Mouse (Mus musculus) neural tube, embryonic 13.5 days (tissue): ENCODE data around the gene Zc3hav1. TPM values are rescaled to one million over a fixed set of nuclear protein-coding genes. Genes with fewer than 3 reads are reported as not detected.
"Not testable (repeated sequence)": the region's sequence is repeated elsewhere in the genome, so short reads cannot be mapped to it uniquely, and the experiment has no call there.

Source experiments
- ATAC-seq: fragments of 200-750 bp; cut with Nextera tagmentation; 2 replicates; pipeline ENCODE4 v1.8.0; 2017; ENCODE audit warnings: low read depth, mild to moderate bottlenecking, moderate TSS enrichment, moderate library complexity
- H3K27ac ChIP-seq: fragments of 300-500 bp; sonication (generic); replicated peaks from 2 replicates; pipeline ENCODE4 v1.5.1; 2015; ENCODE audit warnings: moderate library complexity, mild to moderate bottlenecking, inconsistent platforms
- H3K27me3 ChIP-seq: fragments of 300-500 bp; sonication (generic); 2 replicates; pipeline ENCODE4 v1.6.1; 2015; ENCODE audit warnings: mild to moderate bottlenecking, inconsistent platforms
- H3K36me3 ChIP-seq: fragments of 300-500 bp; sonication (generic); 2 replicates; pipeline ENCODE4 v1.6.1; 2015; ENCODE audit warnings: mild to moderate bottlenecking, inconsistent platforms
- H3K4me1 ChIP-seq: fragments of 300-500 bp; sonication (generic); replicated peaks from 2 replicates; pipeline ENCODE4 v1.6.1; 2015; ENCODE audit warnings: inconsistent platforms
- H3K4me2 ChIP-seq: fragments of 300-500 bp; sonication (generic); 2 replicates; pipeline ENCODE4 v1.6.1; 2015; ENCODE audit warnings: inconsistent platforms, mild to moderate bottlenecking, moderate library complexity
- H3K4me3 ChIP-seq: fragments of 300-500 bp; sonication (generic); 2 replicates; pipeline ENCODE4 v1.5.1; 2015; ENCODE audit warnings: mild to moderate bottlenecking, inconsistent platforms
- H3K9ac ChIP-seq: fragments of 300-500 bp; sonication (generic); 2 replicates; pipeline ENCODE4 v1.6.1; 2015; ENCODE audit warnings: moderate library complexity, mild to moderate bottlenecking, inconsistent platforms
- H3K9me3 ChIP-seq: fragments of 300-500 bp; sonication (generic); 2 replicates; pipeline ENCODE4 v1.6.1; 2016; ENCODE audit warnings: inconsistent platforms
- WGBS: fragments of 180-500 bp; shearing (Covaris S2); methylation state at CpG from one replicate; pipeline ENCODE4 v1.1.7; 2015; 5-methylcytosine and 5-hydroxymethylcytosine counted together
- polyA plus RNA-seq: library from polyadenylated mRNA; unstranded; fragments of >200 nt; fragmentation: Nextera tagmentation; extraction: Ambion mirVana; gene quantifications from 2 replicates; pipeline ENCODE4 v1.2.1, GENCODE M21; 2015

The Zc3hav1 gene
- polyA plus RNA-seq, 1 experiment from 2014 or later = 1.3 TPM

DNA sequence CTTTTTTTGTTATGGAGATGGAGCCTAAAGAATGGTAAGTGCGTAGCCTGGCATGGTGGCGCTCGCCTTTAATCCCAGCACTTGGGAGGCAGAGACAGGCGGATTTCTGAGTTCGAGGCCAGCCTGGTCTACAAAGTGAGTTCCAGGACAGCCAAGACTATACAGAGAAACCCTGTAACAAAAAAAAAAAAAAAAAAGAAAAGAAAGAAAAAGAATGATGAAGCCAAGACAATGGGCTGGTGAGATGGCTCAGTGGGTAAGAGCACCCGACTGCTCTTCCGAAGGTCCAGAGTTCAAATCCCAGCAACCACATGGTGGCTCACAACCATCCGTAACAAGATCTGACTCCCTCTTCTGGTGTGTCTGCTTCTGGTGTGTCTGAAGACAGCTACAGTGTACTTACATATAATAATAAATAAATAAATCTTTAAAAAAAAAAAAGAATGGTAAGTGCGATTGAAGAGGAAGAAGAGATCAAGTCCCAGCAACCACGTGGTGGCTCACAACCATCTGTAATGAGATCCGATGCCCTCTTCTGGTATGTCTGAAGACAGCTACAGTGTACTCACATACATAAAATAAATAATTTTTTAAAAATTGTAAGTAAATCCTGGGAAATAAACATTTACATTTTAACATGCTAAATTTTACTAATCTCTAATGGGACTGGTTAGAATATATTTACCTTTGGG is 4.8 kb upstream of the Zc3hav1 start:
- Histone ChIP-seq H3K4me1 (peaks cover 11% of the 10 kb centered on the region), H3K27me3 (peaks cover 35% of the 10 kb centered on the region)
- not testable (repeated sequence) for H3K4me2 ChIP-seq, ATAC-seq, H3K36me3 ChIP-seq, H3K9ac ChIP-seq, H3K4me3 ChIP-seq, H3K27ac ChIP-seq, H3K9me3 ChIP-seq
- WGBS = 92% methylated on average over 11 of the region's 11 CpGs

DNA sequence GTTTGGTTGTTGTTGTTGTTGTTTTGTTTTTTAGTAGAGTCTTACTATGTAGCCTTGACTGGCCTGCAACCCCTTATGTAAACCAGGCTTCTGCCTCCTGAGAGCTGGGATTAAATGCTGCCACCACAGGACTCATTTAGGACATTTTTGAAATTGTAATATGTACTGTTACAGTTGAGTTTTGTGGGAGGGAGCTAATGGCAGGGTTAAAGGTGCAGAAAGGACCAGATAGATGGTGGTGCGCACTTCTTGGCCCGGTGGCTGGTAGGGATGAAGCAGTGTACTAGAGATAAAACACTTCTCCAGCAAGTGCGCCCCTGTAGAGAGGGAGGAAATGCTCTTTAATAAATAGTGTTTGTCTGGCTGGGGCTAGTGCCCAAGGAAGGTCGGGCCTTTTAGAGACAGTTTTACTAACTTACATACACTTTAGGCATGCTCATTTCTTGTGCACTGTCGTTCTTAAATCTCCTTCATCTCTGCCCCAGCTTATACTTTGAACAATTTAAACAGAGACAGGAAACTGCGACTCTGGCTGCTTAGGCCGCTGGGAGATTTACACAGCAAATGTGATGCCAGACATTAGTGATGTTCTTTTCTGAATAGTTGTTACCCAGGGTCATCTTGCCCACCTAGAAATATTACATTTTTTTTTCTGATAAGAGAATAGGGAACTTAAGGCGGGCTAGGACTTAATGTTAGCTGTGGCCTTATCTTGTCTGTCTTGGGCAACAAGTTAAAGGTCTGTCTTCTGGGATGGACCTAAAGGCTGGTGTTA is 4.0 kb upstream of the Zc3hav1 start:
- Histone ChIP-seq H3K27ac (no peak overlapping the region), H3K4me2 (no peak overlapping the region), H3K36me3 (no peaks in the 10 kb centered on the region), H3K27me3 (peaks cover 43% of the 10 kb centered on the region), H3K9me3 (no peaks in the 10 kb centered on the region), H3K9ac (no peak overlapping the region), H3K4me1 (peaks cover 18% of the 10 kb centered on the region), H3K4me3 (no peak overlapping the region)
- ATAC-seq = no peak
- 76% methylated on average over 8 of the region's 8 CpGs for WGBS

DNA sequence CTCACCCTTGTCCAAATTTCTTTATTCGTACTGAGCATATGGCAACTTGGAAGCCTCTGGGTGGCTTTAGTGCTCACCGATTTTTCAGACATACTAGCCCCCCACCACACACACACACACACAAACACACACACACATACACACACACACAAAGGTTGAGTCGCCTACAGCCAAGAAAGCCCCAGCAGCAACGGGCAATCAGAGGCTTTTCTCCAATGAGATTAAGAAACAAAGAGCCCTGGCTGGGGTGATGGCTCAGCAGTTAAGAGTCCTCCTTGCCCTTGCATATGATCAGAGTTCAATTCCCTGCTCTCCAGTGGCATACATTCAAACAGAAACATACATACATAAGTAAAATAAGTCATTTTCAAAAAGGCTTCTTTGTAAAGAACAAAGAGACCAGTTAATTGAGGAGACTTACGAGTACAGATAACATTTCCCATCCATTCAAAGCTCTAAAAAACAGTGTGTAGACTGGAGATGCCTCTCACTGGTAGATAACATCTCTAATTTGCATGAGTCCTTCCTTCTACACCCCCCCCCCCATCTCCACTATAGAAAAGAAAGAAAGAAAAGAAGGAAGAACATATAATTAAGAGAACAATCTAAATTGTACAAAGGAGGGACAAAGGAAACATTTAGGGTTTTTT is 3.3 kb upstream of the Zc3hav1 start:
- H3K4me3 ChIP-seq = no peak overlapping the region
- no peaks in the 10 kb centered on the region for H3K36me3 ChIP-seq
- no peak overlapping the region for H3K4me2 ChIP-seq
- H3K4me1 ChIP-seq = peaks cover 21% of the 10 kb centered on the region
- WGBS = 55% methylated on average over 5 of the region's 5 CpGs
- H3K27ac ChIP-seq = no peak overlapping the region
- no peaks in the 10 kb centered on the region for H3K9me3 ChIP-seq
- H3K27me3 ChIP-seq = peaks cover 50% of the 10 kb centered on the region
- no peak for ATAC-seq
- no peak overlapping the region for H3K9ac ChIP-seq

DNA sequence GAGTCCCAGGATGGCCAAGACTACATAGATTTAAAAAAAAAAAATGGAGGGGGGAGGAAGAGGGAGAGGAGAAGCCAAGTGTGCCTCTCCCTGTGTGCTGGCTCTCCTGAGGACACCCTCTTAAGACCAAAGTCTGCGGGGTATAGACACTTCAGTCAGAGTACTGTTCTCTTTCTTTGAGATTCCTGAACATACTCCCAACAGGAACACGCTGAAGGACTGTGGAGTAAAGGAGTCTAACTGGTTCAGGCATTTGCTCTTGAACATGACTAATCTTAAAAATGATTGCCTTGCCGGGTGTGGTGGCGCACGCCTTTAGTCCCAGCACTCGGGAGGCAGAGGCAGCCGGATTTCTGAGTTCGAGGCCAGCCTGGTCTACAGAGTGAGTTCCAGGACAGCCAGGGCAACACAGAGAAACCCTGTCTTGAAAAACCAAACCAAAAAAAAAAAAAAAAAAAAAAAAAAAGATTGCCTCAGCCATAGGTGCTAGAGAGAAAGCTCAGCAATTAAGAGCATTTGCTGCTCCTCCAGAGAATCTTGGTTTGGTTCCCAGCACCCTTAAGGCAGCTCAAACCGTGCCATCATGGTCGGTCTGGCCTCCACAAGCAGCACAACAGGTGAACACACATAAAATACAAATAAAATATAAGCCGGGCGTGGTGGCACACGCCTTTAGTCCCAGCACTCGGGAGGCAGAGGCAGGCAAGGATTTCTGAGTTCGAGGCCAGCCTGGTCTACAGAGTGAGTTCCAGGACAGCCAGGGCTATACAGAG is 2.4 kb upstream of the Zc3hav1 start:
- not testable (repeated sequence) for H3K4me3 ChIP-seq, H3K9me3 ChIP-seq, H3K27ac ChIP-seq, H3K9ac ChIP-seq, H3K4me2 ChIP-seq, ATAC-seq, H3K36me3 ChIP-seq
- H3K27me3 ChIP-seq = peaks cover 58% of the 10 kb centered on the region
- H3K4me1 ChIP-seq = peaks cover 21% of the 10 kb centered on the region
- 84% methylated on average over 15 of the region's 15 CpGs for WGBS

DNA sequence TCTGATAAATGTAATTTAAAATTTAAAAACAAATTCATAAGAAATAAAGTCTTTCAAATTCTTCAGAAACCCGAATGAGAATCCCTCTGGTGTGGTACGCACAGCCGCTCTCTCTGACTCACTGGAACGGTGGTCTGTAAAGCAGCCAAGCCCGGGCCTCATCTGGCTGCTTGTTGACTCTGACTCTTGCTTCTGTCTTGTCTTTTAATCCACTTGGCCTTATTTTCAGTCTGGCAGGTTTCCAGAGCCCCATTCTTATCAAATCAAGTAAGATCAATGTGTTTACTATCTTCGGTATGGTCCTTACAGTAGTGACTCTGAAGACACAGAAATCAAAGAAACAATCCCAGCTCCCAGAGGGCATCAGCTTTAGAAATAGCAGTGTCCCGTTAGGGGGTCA is 1.5 kb upstream of the Zc3hav1 start:
- Histone ChIP-seq H3K4me1 (peaks cover 21% of the 10 kb centered on the region), H3K9ac (no peak overlapping the region), H3K27ac (no peak overlapping the region), H3K4me3 (no peak overlapping the region), H3K36me3 (no peaks in the 10 kb centered on the region), H3K27me3 (peaks cover 67% of the 10 kb centered on the region), H3K4me2 (no peak overlapping the region), H3K9me3 (no peaks in the 10 kb centered on the region)
- ATAC-seq = no peak
- 12% methylated on average over 7 of the region's 7 CpGs for WGBS

DNA sequence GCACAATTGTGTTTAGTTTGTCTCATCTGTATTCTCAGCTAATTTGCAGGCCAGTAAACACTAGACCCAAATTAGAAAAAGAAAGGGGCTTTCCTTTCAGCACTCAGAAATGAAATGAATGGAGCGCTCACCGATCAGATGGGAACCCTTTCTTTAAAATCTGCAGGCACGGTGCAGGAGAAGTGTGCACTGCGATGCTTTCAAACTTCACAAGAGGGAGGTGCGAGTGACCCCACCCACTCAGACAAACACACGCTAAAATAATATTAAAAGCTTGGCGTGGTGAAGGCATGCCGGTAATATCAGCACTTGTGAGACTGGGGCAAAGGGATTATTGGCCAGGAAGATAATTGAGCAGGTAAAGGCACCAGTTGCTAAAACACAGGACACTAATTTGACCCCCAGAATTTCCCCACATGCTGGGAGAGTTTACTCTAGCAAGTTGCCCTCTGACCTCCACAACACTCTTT is 986 bp upstream of the Zc3hav1 start:
- WGBS = 3% methylated on average over 8 of the region's 8 CpGs
- Histone ChIP-seq H3K4me3 (0 out of 2 replicates have a peak overlapping the region, but pooled peaks have one; percentile 51), H3K27ac (no peak overlapping the region), H3K4me1 (peaks cover 21% of the 10 kb centered on the region), H3K9me3 (no peaks in the 10 kb centered on the region), H3K9ac (no peak overlapping the region), H3K4me2 (peak overlapping the region; percentile 66), H3K27me3 (peaks cover 72% of the 10 kb centered on the region), H3K36me3 (no peaks in the 10 kb centered on the region)
- ATAC-seq = no peak

DNA sequence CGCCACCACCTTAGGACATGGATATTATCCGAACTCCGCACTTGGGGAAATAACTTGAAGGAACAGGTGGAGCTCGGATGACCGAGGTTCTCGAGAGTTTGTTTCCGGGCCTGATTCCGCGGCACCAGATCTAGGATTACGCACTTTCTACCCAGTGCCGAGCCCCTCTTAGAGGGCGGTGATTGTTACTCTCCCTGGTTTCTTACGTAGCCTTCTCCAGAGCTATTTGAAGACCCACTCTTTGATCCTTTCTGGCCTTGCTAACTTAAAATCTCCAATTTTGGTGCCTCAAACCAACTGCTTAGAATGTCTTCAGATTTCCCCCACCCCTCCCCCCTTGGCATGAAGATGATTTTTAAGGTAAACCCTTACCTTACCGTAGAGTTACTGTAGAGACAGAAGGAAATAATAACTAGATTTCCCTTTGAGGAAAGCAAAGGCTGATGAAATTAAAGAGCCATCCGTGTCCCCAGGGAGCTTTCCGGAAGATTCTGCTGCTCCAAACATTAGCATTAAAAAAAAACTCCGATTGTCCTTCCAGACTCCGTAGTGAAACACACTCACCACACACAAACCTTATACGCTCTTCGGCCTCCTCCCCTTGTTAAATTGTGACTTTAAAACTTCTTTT is 435 bp upstream of the Zc3hav1 start:
- H3K4me2 ChIP-seq = peak overlapping the region; percentile 66
- H3K9me3 ChIP-seq = no peaks in the 10 kb centered on the region
- H3K27ac ChIP-seq = no peak overlapping the region
- no peak for ATAC-seq
- no peak overlapping the region for H3K9ac ChIP-seq
- peaks cover 21% of the 10 kb centered on the region for H3K4me1 ChIP-seq
- WGBS = 1% methylated on average over 20 of the region's 20 CpGs
- peak overlapping the region; percentile 51 for H3K4me3 ChIP-seq
- H3K27me3 ChIP-seq = peaks cover 77% of the 10 kb centered on the region
- H3K36me3 ChIP-seq = no peaks in the 10 kb centered on the region

DNA sequence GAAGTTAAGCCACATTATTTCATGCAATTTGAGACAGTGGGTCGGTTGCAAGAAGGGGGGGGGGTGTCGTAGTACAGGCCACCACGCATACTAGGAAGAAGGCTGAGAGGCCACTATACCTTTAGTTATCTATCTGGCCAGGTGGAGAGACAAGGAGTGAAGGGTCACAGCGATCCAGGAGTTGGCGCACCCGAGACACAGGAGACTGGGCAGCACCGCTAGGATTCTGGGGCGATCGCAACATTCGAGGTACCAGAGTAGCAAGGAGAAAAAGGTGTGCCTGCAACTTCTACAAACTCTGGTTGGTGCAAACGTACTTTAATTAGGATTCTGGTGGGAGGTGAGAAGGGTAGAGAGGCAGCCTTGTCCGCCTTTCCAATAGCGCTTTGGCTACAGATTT is 1.2 kb downstream of the Zc3hav1 start:
- Histone ChIP-seq H3K4me1 (peaks cover 21% of the 10 kb centered on the region), H3K36me3 (no peaks in the 10 kb centered on the region), H3K27me3 (peaks cover 81% of the 10 kb centered on the region), H3K9ac (no peak overlapping the region), H3K4me2 (peak overlapping the region; percentile 66), H3K9me3 (no peaks in the 10 kb centered on the region), H3K27ac (no peak overlapping the region), H3K4me3 (peak overlapping the region; percentile 51; the same call in 1 of the 2 replicates)
- 4% methylated on average over 13 of the region's 13 CpGs for WGBS
- no peak for ATAC-seq

DNA sequence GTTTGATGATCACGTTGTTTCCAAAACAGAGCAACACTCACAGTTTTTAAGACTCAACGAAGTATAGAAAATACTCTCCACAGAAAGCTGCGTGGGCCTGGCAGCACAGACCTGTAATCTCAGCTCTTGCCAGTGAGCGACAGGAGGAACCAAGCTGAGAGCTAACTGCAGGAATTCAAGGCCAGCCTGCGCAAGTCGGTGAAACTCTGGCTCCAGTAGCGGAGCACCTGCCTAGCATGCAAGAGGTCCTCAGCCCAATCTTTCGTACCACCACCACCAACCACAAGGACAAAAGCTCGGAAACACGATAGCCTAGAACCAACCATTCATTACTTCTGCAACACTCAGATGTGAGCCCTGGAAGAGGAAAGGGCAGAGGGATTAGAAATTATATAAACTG is 2.0 kb downstream of the Zc3hav1 start:
- H3K27me3 ChIP-seq = peaks cover 79% of the 10 kb centered on the region
- no peak overlapping the region for H3K4me3 ChIP-seq
- H3K27ac ChIP-seq = no peak overlapping the region
- no peak for ATAC-seq
- H3K9me3 ChIP-seq = no peaks in the 10 kb centered on the region
- H3K36me3 ChIP-seq = no peaks in the 10 kb centered on the region
- WGBS = 12% methylated on average over 10 of the region's 10 CpGs
- H3K9ac ChIP-seq = no peak overlapping the region
- H3K4me1 ChIP-seq = peaks cover 21% of the 10 kb centered on the region
- no peak overlapping the region for H3K4me2 ChIP-seq

DNA sequence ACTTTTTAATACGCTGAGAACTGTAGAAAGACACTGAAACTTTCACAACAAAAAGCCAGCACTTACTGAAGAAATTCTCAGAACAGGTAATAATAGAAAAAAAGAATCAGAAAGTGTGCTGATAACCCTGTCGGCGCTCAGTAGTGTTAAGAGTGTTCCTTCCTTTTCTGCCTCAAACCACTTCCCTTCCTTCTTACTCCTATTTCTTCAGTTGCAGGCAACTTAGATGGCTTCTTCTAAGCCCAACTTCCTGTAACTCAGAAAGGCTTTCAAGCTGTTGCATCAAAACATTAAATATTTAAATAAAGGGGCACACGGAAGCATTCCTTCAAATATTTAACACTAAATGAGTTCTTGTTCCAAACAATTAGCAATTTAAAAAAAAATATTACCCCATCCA is 2.5 kb downstream of the Zc3hav1 start:
- no peak overlapping the region for H3K4me2 ChIP-seq
- H3K27ac ChIP-seq = no peak overlapping the region
- WGBS = 63% methylated on average over 4 of the region's 4 CpGs
- no peak overlapping the region for H3K9ac ChIP-seq
- peaks cover 74% of the 10 kb centered on the region for H3K27me3 ChIP-seq
- H3K4me1 ChIP-seq = peaks cover 21% of the 10 kb centered on the region
- no peak for ATAC-seq
- no peaks in the 10 kb centered on the region for H3K9me3 ChIP-seq
- H3K4me3 ChIP-seq = no peak overlapping the region
- H3K36me3 ChIP-seq = no peaks in the 10 kb centered on the region

DNA sequence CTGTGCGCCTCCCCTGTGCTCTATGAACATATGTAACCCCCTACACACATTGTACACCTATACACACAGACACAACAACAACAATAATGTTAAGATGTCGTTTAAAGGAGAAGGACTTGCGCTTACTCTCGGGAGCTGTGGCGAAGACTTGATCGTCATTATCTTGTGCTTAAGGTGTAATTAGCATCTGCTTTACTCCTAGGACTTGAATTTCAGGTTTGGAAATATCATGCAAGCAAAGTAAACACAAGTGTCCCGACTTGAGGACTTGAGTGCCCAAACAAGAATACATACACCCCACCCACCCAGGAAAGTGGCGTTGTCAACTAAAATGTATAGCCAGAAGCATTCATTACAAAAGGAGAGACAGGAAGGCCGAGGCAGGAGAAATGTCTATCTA is 4.6 kb downstream of the Zc3hav1 start:
- Histone ChIP-seq H3K4me3 (no peak overlapping the region), H3K27ac (no peak overlapping the region), H3K27me3 (peaks cover 52% of the 10 kb centered on the region), H3K4me1 (peaks cover 17% of the 10 kb centered on the region), H3K36me3 (no peaks in the 10 kb centered on the region), H3K9ac (no peak overlapping the region), H3K9me3 (no peaks in the 10 kb centered on the region), H3K4me2 (no peak overlapping the region)
- ATAC-seq = no peak
- WGBS = 82% methylated on average over 9 of the region's 9 CpGs
